16 mouse cellular contexts compared by ENCODE assay signal in the genomic region with DNA sequence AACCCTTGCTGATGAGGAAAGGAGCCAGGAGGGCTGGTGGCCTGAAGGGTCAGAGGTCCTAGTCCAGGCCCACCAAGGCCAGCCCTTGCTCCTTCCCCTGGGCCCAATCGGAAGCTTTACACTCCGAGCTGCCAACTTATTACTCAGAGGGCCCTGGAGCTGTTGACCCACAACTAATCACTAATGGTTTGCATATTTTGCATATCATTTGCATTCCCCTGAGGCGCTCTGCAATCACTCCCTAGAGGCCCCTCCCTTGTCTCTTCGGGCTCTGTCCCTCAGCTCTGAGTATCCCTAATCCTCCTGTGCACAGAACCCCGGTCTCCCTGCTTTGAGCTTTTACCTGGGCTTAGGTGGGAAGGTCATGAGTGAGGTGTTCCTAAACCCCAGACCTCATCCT. TPM values are rescaled to one million over a fixed set of nuclear protein-coding genes. Genes with fewer than 3 reads are reported as not detected.
DNase-seq lines count a peak whose midpoint lies in the region; ATAC-seq lines count a peak whose summit lies in the region.
"Had no signal": no experiment of that assay in that cellular context is flagged by ENCODE, and none has a peak within 500 bp of the region (broad histone marks: within the 10 kb centered on the region; RNA-seq: fewer than 3 reads in every experiment).

No protein-coding gene starts in this region.

- peaks cover 23% of the 10 kb centered on the region for H3K4me1 ChIP-seq in hindbrain, embryonic 11.5 days (replicated peaks; ENCODE audit: control insufficient read depth, insufficient read depth, low read length)
- H3K4me1 ChIP-seq in neural tube, embryonic 14.5 days (ENCODE audit: control insufficient read depth, insufficient read depth, low read length): peaks cover 16% of the 10 kb centered on the region

- H3K4me3 ChIP-seq in hindbrain, embryonic 11.5 days (ENCODE audit: low read depth, low read length): no peak overlapping the region
- H3K4me3 ChIP-seq in neural tube, embryonic 14.5 days (ENCODE audit: low read depth, low read length): no peak overlapping the region
- H3K4me3 ChIP-seq: limb, embryonic 12.5 days had no signal

- H3K9me3 ChIP-seq in hindbrain, embryonic 11.5 days (ENCODE audit: control insufficient read depth, low read length): no peaks in the 10 kb centered on the region
- H3K9me3 ChIP-seq in neural tube, embryonic 14.5 days (ENCODE audit: control insufficient read depth, low read length): no peaks in the 10 kb centered on the region
- H3K9me3 ChIP-seq: G1E; limb, embryonic 12.5 days had no signal

- no peak overlapping the region for H3K4me2 ChIP-seq in hindbrain, embryonic 11.5 days (replicated peaks; ENCODE audit: low read depth, low read length)
- no peak overlapping the region for H3K4me2 ChIP-seq in neural tube, embryonic 14.5 days (ENCODE audit: low read depth, low read length)

- no peaks in the 10 kb centered on the region for H3K36me3 ChIP-seq in hindbrain, embryonic 11.5 days (ENCODE audit: control insufficient read depth, insufficient read depth, low read length)
- H3K36me3 ChIP-seq in neural tube, embryonic 14.5 days (ENCODE audit: control insufficient read depth, insufficient read depth, low read length): no peaks in the 10 kb centered on the region
- H3K36me3 ChIP-seq: G1E; limb, embryonic 12.5 days had no signal

- ATAC-seq in hindbrain, embryonic 11.5 days (ENCODE audit: low FRiP score): peak; percentile 30; the same call in 1 of the 2 replicates
- ATAC-seq in neural tube, embryonic 14.5 days (ENCODE audit: low read depth): 0 out of 2 replicates have a peak, but pooled peaks have one; percentile 9
- ATAC-seq: activated CD4-positive, CD25-positive, alpha-beta regulatory T cell, adult 4 months had no signal

- no peak overlapping the region for H3K9ac ChIP-seq in hindbrain, embryonic 11.5 days (ENCODE audit: low read depth, low read length)
- H3K9ac ChIP-seq in neural tube, embryonic 14.5 days (replicated peaks; ENCODE audit: low read depth, low read length): no peak overlapping the region

- WGBS in hindbrain, embryonic 11.5 days: 5% methylated on average over 5 of the region's 5 CpGs
- WGBS in neural tube, embryonic 14.5 days: 6% methylated on average over 5 of the region's 5 CpGs

- no peak overlapping the region for H3K27ac ChIP-seq in hindbrain, embryonic 11.5 days (ENCODE audit: low read depth, low read length)
- H3K27ac ChIP-seq in neural tube, embryonic 14.5 days (ENCODE audit: low read depth, low read length): no peak overlapping the region
- H3K27ac ChIP-seq: kidney, postnatal 0 days; limb, embryonic 12.5 days had no signal

- peak; percentile 35 for DNase-seq in kidney, postnatal 10 days
- DNase-seq in kidney, postnatal 25 days: no peak
- DNase-seq in ZHBTc4 (ENCODE audit: low read depth, low spot score): peak; percentile 29
- peak; percentile 31 for DNase-seq in hindbrain, embryonic 11.5 days (ENCODE audit: low spot score)
- DNase-seq in layer of hippocampus, postnatal 25 days (ENCODE audit: extremely low spot score in 1 of 2, low spot score in 1 of 2): no peak
- DNase-seq in right cerebral cortex, postnatal 4 days: no peak
- no peak for DNase-seq in thymus, postnatal 10 days (ENCODE audit: low spot score in 2 of 2)
- DNase-seq: heart, adult 11 months; lung, postnatal 36 days; thymus, postnatal 4 days had no signal

- no peaks in the 10 kb centered on the region for H3K27me3 ChIP-seq in hindbrain, embryonic 11.5 days (ENCODE audit: control insufficient read depth, insufficient read depth, low read length)
- H3K27me3 ChIP-seq in neural tube, embryonic 14.5 days (ENCODE audit: control insufficient read depth, insufficient read depth, low read length): no peaks in the 10 kb centered on the region

RNA-seq across cellular contexts. Expression of a gene that starts 4.4 kb away (rescaled TPM):
- polyA plus RNA-seq in hindbrain, embryonic 11.5 days (2014; fragmentation: Nextera tagmentation; extraction: Ambion mirVana): 4.6 and 4.8 TPM in 2 replicates
- polyA plus RNA-seq in neural tube, embryonic 14.5 days (2014; fragmentation: Nextera tagmentation; extraction: Ambion mirVana): 10.6 and 10.7 TPM in 2 replicates
- 10 to 100 TPM; 56.9 to 68.0 TPM for total RNA-seq in layer of hippocampus, postnatal 25 days (2021)
- total RNA-seq: monocyte, adult 5-6 weeks had no signal
- polyA plus RNA-seq: activated CD4-positive, CD25-positive, alpha-beta regulatory T cell, adult 4 months had no signal

RNA-seq across cellular contexts. Expression of a gene that starts 39.0 kb away (rescaled TPM):
- 61.7 and 61.8 TPM in 2 replicates for polyA plus RNA-seq in hindbrain, embryonic 11.5 days (2014; fragmentation: Nextera tagmentation; extraction: Ambion mirVana)
- 36.8 and 37.5 TPM in 2 replicates for polyA plus RNA-seq in neural tube, embryonic 14.5 days (2014; fragmentation: Nextera tagmentation; extraction: Ambion mirVana)
- total RNA-seq in layer of hippocampus, postnatal 25 days (2021): 100 to 1,000 TPM; 114 to 119 TPM

Comparison
In these comparisons a context has a peak if more than half of its experiments do, and no peak if none do; other contexts are left out.
1. DNase-seq: peak in kidney, postnatal 10 days (single experiment), ZHBTc4 (single experiment) and hindbrain, embryonic 11.5 days (single experiment); none in kidney, postnatal 25 days (0 of 2), layer of hippocampus, postnatal 25 days (0 of 2), right cerebral cortex, postnatal 4 days (single experiment) and thymus, postnatal 10 days (0 of 2).